8 mouse cellular contexts compared by ENCODE assay signal in the genomic region with DNA sequence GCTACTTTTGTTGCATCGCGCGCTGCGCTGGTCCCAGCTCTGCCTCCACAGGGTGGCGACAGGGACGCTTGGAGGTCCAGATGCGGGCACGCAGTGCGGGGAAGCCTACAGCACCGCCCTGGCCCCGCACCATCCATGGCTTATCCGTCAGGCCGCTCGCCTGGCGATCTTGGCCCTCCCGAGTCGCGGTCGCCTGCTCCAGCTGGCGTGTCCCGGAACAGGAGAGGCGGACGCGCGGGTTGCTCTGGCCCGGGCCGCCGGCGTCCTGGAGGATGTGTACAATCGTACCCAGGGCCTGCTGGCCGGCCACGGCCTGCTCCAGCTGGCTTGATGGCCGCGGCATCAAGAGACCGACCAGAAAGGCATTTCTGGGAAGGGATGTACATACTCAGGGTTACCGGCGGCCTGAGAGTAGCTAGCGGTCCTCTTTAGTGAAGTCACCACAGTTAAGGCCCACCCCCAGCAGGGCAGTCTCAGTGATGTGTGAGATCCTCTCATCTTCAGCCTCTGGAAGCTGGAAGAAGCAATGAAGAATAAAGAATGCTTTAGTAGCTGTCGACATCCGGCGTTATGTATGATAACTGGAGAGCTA. TPM values are rescaled to one million over a fixed set of nuclear protein-coding genes. Genes with fewer than 3 reads are reported as not detected.
DNase-seq lines count a peak whose midpoint lies in the region; ATAC-seq and TF ChIP-seq lines count a peak whose summit lies in the region.

No protein-coding gene starts in this region.

- no peak for TF ChIP-seq POLR2A in small intestine, adult 2 months (IDR thresholded peaks at IDR 0.05; ENCODE audit: low read depth, low read length)

- H3K27me3 ChIP-seq in hindbrain, embryonic 14.5 days (ENCODE audit: control insufficient read depth, insufficient read depth, low read length): no peaks in the 10 kb centered on the region
- H3K27me3 ChIP-seq in liver, embryonic 16.5 days (ENCODE audit: control insufficient read depth, insufficient read depth, low read depth, low read length): peaks cover 7% of the 10 kb centered on the region
- no peaks in the 10 kb centered on the region for H3K27me3 ChIP-seq in small intestine, adult 2 months (ENCODE audit: control insufficient read depth, insufficient read depth, low read length)

- H3K4me1 ChIP-seq in hindbrain, embryonic 14.5 days (replicated peaks; ENCODE audit: control insufficient read depth, insufficient read depth, low read length): 0 out of 2 replicates have a peak, but pooled peaks cover 7% of the 10 kb centered on the region
- peaks cover 14% of the 10 kb centered on the region for H3K4me1 ChIP-seq in liver, embryonic 16.5 days (ENCODE audit: control insufficient read depth, low read depth, low read length)
- peaks cover 9% of the 10 kb centered on the region for H3K4me1 ChIP-seq in small intestine, adult 2 months (ENCODE audit: control insufficient read depth, insufficient read depth, insufficient read length, low read length)

- no peak for ATAC-seq in cerebellum, adult (ENCODE audit: insufficient number of reproducible peaks, low FRiP score, low TSS enrichment)
- peak; percentile 42; the same call in 1 of the 2 replicates for ATAC-seq in hindbrain, embryonic 14.5 days (ENCODE audit: low FRiP score)
- no peak for ATAC-seq in liver, embryonic 16.5 days (ENCODE audit: low read depth)

- H3K36me3 ChIP-seq in hindbrain, embryonic 14.5 days (replicated peaks; ENCODE audit: control insufficient read depth, insufficient read depth): no peaks in the 10 kb centered on the region
- no peaks in the 10 kb centered on the region for H3K36me3 ChIP-seq in liver, embryonic 16.5 days (ENCODE audit: control insufficient read depth, insufficient read depth)
- no peaks in the 10 kb centered on the region for H3K36me3 ChIP-seq in small intestine, adult 2 months (ENCODE audit: control insufficient read depth, insufficient read depth, low read length)

- peak overlapping the region; percentile 28; the same call in 1 of the 2 replicates for H3K9ac ChIP-seq in hindbrain, embryonic 14.5 days
- H3K9ac ChIP-seq in liver, embryonic 16.5 days (ENCODE audit: low read depth, low read length): peak overlapping the region; percentile 52

- H3K9me3 ChIP-seq in hindbrain, embryonic 14.5 days (ENCODE audit: control insufficient read depth, low read length): no peaks in the 10 kb centered on the region
- no peaks in the 10 kb centered on the region for H3K9me3 ChIP-seq in liver, embryonic 16.5 days (replicated peaks; ENCODE audit: control insufficient read depth, low read length)

- intact Hi-C loops in gastrocnemius, adult 2 months (cut with DNase I): no loop called here

- H3K4me3 ChIP-seq in gastrocnemius, adult 2 months: peak overlapping the region; percentile 71
- peak overlapping the region; percentile 14 for H3K4me3 ChIP-seq in hindbrain, embryonic 14.5 days (replicated peaks; ENCODE audit: low read length)
- peak overlapping the region; percentile 47 for H3K4me3 ChIP-seq in liver, embryonic 16.5 days (ENCODE audit: low read depth, low read length)
- peak overlapping the region; percentile 52 for H3K4me3 ChIP-seq in small intestine, adult 2 months (ENCODE audit: low read depth, low read length)

- peak; percentile 43 for DNase-seq in cerebellum, adult 11-12 months
- DNase-seq in cerebellum, adult 18-20 months: peak; percentile 37 to 61
- peak; percentile 69 for DNase-seq in gastrocnemius, adult 2 months
- no peak for DNase-seq in hindbrain, embryonic 14.5 days (ENCODE audit: low spot score)
- DNase-seq in spleen, postnatal 36 days (ENCODE audit: low spot score in 2 of 2): no peak

- peak; percentile 33; the same call in 1 of the 2 replicates for TF ChIP-seq CTCF in gastrocnemius, adult 2 months (IDR thresholded peaks at IDR 0.05)
- no peak for TF ChIP-seq CTCF in small intestine, adult 2 months (IDR thresholded peaks at IDR 0.05; ENCODE audit: extremely low read depth, insufficient read length, insufficient replicate concordance, low read depth, low read length)

- H3K27ac ChIP-seq in gastrocnemius, adult 2 months: peak overlapping the region; percentile 83
- H3K27ac ChIP-seq in hindbrain, embryonic 14.5 days: no peak overlapping the region
- H3K27ac ChIP-seq in liver, embryonic 16.5 days (ENCODE audit: low read length): peak overlapping the region; percentile 55
- H3K27ac ChIP-seq in small intestine, adult 2 months (ENCODE audit: insufficient read depth, low read depth, low read length): peak overlapping the region; percentile 13; the same call in 1 of the 2 replicates

- H3K4me2 ChIP-seq in hindbrain, embryonic 14.5 days (replicated peaks): peak overlapping the region; percentile 39
- peak overlapping the region; percentile 57 for H3K4me2 ChIP-seq in liver, embryonic 16.5 days (ENCODE audit: low read depth, low read length)

- WGBS in hindbrain, embryonic 14.5 days: 15% methylated on average over 41 of the region's 41 CpGs
- 33% methylated on average over 39 of the region's 41 CpGs for WGBS in liver, embryonic 16.5 days (ENCODE audit: insufficient replicate concordance)
- 56% methylated on average over 41 of the region's 41 CpGs for WGBS in small intestine, adult 2 months

RNA-seq across cellular contexts. Expression of a gene that starts 1.3 kb away (rescaled TPM):
- total RNA-seq in gastrocnemius, adult 2 months (2021): not detected
- 0.27 and 0.28 TPM in 2 replicates for polyA plus RNA-seq in hindbrain, embryonic 14.5 days (2014; fragmentation: Nextera tagmentation; extraction: Ambion mirVana)
- polyA plus RNA-seq in liver, embryonic 16.5 days (2015; fragmentation: Nextera tagmentation; extraction: Ambion mirVana): 33.8 and 35.3 TPM in 2 replicates
- polyA plus RNA-seq in small intestine, adult 2 months (2012; rRNA removed): 4.3 and 8.4 TPM in 2 replicates

RNA-seq across cellular contexts. Expression of a gene that starts 4.9 kb away (rescaled TPM):
- 100 to 1,000 TPM; 229 to 241 TPM for total RNA-seq in gastrocnemius, adult 2 months (2021)
- 747 and 789 TPM in 2 replicates for polyA plus RNA-seq in hindbrain, embryonic 14.5 days (2014; fragmentation: Nextera tagmentation; extraction: Ambion mirVana)
- 291 and 307 TPM in 2 replicates for polyA plus RNA-seq in liver, embryonic 16.5 days (2015; fragmentation: Nextera tagmentation; extraction: Ambion mirVana)
- polyA plus RNA-seq in small intestine, adult 2 months (2012; rRNA removed): 146 and 264 TPM in 2 replicates

RNA-seq across cellular contexts. Expression of a gene that starts 5.9 kb away (rescaled TPM):
- not detected for total RNA-seq in gastrocnemius, adult 2 months (2021)
- polyA plus RNA-seq in hindbrain, embryonic 14.5 days (2014; fragmentation: Nextera tagmentation; extraction: Ambion mirVana): not detected in 2 replicates
- 0.44 and 0.65 TPM in 2 replicates for polyA plus RNA-seq in liver, embryonic 16.5 days (2015; fragmentation: Nextera tagmentation; extraction: Ambion mirVana)
- not detected in 2 replicates for polyA plus RNA-seq in small intestine, adult 2 months (2012; rRNA removed)

RNA-seq across cellular contexts. Expression of a gene that starts 12.5 kb away (rescaled TPM):
- not detected for total RNA-seq in gastrocnemius, adult 2 months (2021)
- polyA plus RNA-seq in hindbrain, embryonic 14.5 days (2014; fragmentation: Nextera tagmentation; extraction: Ambion mirVana): not detected in 2 replicates
- not detected in 2 replicates for polyA plus RNA-seq in liver, embryonic 16.5 days (2015; fragmentation: Nextera tagmentation; extraction: Ambion mirVana)
- polyA plus RNA-seq in small intestine, adult 2 months (2012; rRNA removed): not detected in 2 replicates

RNA-seq across cellular contexts. Expression of a gene that starts 15.2 kb away (rescaled TPM):
- total RNA-seq in gastrocnemius, adult 2 months (2021): not detected
- polyA plus RNA-seq in hindbrain, embryonic 14.5 days (2014; fragmentation: Nextera tagmentation; extraction: Ambion mirVana): 2.9 and 3.0 TPM in 2 replicates
- 0.65 and 2.3 TPM in 2 replicates for polyA plus RNA-seq in liver, embryonic 16.5 days (2015; fragmentation: Nextera tagmentation; extraction: Ambion mirVana)
- polyA plus RNA-seq in small intestine, adult 2 months (2012; rRNA removed): 331 and 587 TPM in 2 replicates

Comparison
In these comparisons a context has a peak if more than half of its experiments do, and no peak if none do; other contexts are left out.
1. DNase-seq: peak in cerebellum, adult 11-12 months (single experiment), cerebellum, adult 18-20 months (2 of 2) and gastrocnemius, adult 2 months (single experiment); none in hindbrain, embryonic 14.5 days (single experiment) and spleen, postnatal 36 days (0 of 2).
2. H3K4me3 ChIP-seq: peak in every context shown above with its lines; median percentile 71 in gastrocnemius, adult 2 months; 52 in small intestine, adult 2 months; 47 in liver, embryonic 16.5 days; 14 in hindbrain, embryonic 14.5 days.